Mouse (Mus musculus): ENCODE data around the gene Alyref.

GRCm38 (mm10) chr11:120580871-120581331 is 17.3 kb downstream of the Alyref start:
- TF ChIP-seq CTCF (IDR thresholded peaks at IDR 0.05; ENCODE audit: low read depth, low read length) (no peak), GATA1 (IDR thresholded peaks at IDR 0.05; ENCODE audit: borderline replicate concordance, low read length) (no peak)
